Mouse (Mus musculus): ENCODE measurements around the gene Hoxc6.
A peak's percentile ranks its signal among the peaks of the same experiment; 100 is the strongest.

Hoxc6 gene

GRCm38 (mm10) chr15:102992206-102992605 is 5.9 kb upstream of the Hoxc6 start:
- no peak for DNase-seq

DNA sequence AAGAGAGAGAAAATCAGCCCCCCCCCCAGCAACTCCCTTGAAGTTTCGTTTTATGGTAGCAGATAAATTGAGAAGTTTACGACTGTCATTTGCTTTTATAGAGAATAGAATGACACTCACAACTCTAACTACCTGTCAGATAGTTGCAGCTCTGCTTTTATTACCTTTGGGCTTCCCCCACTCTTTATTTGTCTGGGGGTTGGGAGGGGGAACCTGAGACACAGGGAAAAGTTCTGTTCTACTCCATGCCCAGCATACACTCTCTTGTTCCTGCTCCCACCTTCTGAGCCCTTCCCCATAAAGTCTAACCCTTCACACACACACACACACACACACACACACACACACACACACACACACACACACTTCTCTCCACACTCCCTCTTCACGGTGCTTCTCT is 5.2 kb upstream of the Hoxc6 start:
- no peak for DNase-seq

DNA sequence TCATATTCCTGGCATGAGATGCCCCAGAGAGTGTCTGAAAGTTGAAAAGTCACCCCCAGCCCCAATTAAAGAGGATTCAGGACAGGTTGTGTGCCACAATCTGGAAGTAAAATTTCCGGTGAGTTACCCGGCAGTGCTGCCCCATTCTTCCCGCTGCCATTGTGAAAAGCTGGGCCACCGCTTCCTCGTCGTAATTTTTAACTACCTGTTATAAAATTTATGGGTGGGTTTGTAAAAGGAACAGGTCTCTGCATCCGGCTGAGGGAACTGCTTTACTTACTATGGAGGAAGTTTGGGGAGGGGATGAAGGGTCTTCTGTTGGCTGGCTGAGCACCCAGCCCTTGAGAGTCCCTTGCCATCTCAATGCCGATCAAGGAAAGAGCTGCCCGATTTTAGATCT is 1.5 kb upstream of the Hoxc6 start:
- DNase-seq = no peak

- no peak for DNase-seq
These were observed 626 bp upstream of the Hoxc6 start for GRCm38 (mm10) chr15:102997431-102997830.

- DNase-seq = no peak
These were observed 638 bp downstream of the Hoxc6 start for GRCm38 (mm10) chr15:102998608-102999182.

GRCm38 (mm10) chr15:102999183-102999831 is 1.2 kb downstream of the Hoxc6 start:
- peak; percentile 21 to 27 for DNase-seq

DNA sequence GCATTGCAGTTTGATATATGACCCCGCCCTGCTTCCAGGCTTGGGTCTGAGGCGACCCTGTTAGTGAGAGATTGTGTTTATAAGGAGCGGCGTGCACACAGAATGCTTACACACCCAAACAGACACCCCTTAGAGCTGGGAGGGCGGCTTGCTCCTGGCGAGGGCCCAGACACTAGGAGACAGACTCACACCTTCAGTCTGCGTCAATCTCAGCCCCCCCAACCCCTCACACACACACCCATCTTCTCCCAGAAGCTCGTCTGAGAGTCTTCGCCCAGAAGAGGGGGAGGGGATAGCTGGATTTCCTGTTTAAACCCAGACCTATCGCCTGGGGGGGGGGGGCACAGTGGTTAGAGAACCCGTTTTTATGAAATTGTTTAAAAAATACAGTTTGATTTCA is 1.9 kb downstream of the Hoxc6 start:
- DNase-seq = no peak

- DNase-seq = no peak
These were observed 2.4 kb downstream of the Hoxc6 start for GRCm38 (mm10) chr15:103000501-103000901.

DNA sequence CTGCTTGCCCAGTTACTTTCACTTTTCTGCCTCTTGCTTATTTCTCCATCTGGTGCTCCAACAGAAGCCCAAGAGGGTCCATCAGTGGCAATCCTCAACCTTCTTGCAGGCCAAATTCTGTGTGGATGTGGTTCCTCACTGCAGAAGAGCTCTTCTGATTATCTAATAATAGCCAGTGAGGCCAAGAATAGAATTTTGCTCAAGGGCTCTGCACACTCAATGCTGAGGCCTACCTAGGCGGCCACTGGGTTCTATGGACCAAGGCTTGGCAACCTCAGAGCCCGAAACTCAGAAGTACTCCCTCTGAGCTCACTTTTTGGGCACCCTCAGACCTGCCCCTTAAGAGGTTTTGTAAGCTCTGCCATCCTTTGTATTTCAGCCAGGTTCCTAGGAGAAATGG is 3.3 kb downstream of the Hoxc6 start:
- DNase-seq = no peak

DNA sequence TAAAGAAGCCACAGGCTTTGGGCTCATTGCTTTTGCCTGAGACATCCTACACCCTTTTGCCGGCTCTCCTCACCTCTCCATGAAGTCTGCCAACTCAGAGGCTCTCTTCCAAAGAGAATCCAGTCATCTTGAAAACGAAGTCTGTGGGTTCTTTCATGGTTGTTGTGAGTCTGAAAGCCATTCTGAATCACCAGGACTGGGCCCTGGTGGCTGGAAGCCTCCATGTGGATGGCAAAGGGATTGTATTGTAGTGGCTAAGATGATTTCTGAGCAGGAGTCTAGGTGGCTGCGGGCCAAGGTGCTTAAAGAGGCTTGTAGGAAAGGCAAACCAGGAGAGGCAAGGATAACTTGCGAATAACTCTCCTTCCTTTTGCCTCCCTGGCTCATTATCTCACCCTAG is 4.1 kb downstream of the Hoxc6 start:
- no peak for DNase-seq

DNA sequence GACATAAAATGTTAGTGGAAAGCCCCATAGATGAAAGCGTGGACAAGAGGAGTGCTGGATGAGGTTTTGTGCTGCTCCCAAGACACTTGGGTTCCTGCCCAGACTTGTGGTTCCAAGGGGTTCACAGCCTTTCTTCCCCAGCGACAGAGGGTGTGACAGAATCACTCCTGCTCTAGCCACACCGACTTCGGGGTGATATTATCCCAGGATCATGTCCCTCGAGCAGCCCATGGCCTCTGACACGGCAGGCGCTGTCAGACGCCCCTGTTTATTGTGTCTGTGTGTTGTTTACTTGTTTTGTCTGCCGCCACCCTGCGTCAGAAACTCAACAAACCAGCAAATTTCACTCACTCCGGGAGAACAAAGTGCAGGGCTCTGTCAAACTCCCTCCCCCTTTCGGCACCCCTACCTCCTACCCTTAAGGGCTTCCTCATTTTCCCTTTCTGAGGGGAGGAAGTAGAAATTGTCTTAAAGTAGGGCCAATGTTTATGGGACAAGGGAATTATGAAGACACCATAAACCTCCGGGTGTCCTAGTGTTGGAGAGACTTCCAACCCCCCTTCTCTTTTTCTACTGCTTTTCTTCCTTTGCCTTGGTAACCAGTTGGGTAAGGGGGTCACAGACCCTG is 4.9 kb downstream of the Hoxc6 start:
- no peak for DNase-seq

- DNase-seq = no peak
These were observed 7.3 kb downstream of the Hoxc6 start for GRCm38 (mm10) chr15:103005308-103005707.

- DNase-seq = no peak
These were observed 7.7 kb downstream of the Hoxc6 start for GRCm38 (mm10) chr15:103005797-103006196.

DNA sequence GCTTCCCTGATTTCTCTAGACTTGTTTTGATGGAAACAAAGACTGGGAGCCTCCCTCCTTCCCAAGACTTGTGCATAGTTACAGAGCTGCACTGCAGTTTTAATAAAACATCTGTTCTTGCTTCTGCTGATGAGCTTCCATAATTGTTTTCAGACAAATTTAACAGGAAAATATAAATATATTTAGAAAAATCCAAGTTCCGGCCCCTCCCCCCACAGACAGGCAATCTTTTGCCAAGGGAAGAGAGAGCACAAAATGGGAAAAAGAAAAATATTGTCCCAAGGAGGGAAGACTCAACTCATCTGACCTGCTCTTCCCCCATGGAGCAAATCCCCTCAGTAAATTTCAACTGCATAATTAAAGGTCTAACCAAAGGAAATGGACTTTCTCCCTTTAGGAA is 8.3 kb downstream of the Hoxc6 start:
- no peak for DNase-seq

DNA sequence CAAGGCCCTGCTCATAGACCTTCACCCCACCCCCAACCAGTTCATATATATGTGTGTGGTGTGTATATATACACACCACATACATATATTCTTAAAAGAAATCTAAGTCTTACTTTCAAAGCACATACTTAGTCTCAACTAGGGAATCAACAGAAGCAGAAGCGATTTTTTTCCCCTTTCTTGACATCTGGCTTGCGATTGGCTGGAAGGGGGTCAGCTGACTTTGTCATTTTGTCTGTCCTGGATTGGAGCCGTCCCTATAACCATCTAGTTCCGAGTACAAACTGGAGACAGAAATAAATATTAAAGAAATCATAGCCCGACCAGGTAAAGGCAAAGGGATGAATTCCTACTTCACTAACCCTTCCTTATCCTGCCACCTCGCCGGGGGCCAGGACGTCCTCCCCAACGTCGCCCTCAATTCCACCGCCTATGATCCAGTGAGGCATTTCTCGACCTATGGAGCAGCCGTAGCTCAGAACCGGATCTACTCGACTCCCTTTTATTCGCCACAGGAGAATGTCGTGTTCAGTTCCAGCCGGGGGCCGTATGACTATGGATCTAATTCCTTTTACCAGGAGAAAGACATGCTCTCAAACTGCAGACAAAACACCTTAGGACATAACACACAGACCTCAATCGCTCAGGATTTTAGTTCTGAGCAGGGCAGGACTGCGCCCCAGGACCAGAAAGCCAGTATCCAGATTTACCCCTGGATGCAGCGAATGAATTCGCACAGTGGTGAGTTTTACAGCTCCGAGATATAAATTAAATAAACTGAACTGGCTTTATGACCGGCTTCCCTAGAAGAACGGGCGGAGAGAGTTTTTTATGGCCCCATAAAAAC is 11.4 kb downstream of the Hoxc6 start:
- no peak for DNase-seq

DNA sequence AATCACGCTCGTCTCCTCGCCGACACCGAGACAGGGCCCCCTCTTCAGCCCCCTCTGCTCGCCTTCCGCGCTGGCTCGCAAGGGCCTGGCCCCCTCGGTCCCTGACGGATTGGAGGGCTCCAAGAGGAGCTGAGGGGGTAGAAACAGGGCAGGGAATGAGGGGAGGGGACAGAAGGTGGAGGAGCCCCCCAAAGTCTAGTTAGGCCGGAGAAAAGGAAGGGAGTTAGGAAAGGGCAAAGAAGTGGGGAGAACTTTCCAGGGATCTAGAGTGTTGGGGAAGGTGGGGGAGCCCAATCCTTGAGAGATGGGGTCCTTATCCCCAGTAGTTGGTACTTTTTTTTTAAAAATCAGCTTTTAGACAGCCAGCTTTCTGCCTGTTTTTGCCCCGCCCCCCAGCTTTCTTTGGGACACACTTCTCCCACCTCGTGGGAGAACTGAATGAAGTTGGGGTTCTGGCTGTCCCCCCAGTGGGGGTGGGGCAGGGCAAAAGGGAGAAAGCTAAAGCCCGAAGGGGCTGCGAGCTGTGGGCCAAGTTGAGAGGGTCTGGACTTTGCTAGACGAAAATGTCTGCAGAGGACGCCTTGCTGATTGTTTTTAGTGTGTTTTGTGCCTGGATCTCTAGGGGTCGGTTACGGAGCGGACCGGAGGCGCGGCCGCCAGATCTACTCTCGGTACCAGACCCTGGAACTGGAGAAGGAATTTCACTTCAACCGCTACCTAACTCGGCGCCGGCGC is 12.2 kb downstream of the Hoxc6 start:
- no peak for DNase-seq

GRCm38 (mm10) chr15:103010847-103011555 is 12.9 kb downstream of the Hoxc6 start:
- DNase-seq = no peak

GRCm38 (mm10) chr15:103011928-103012486 is 13.9 kb downstream of the Hoxc6 start:
- DNase-seq = no peak

GRCm38 (mm10) chr15:103013238-103013984 is 15.4 kb downstream of the Hoxc6 start:
- no peak for DNase-seq

- DNase-seq = no peak
These were observed 16.3 kb downstream of the Hoxc6 start for GRCm38 (mm10) chr15:103014166-103015008.

All from thymus, postnatal 36 days (tissue).